Mouse (Mus musculus) ES-E14 (cell line): Measurements from ENCODE around the gene Josd2. TPM values are rescaled to one million over a fixed set of nuclear protein-coding genes. Genes with fewer than 3 reads are reported as not detected.

Experiments used
- DNase-seq: peaks from one replicate; pipeline ENCODE4 v3.0.0-alpha.2; 2013; ENCODE audit warnings: low read depth, low spot score
- H3K27ac ChIP-seq: 2 replicates; pipeline ENCODE4 v1.5.1; 2012; ENCODE audit warnings: low read depth, mild to moderate bottlenecking, low read length, moderate library complexity, mixed read lengths; ENCODE audit not compliant: poor library complexity, insufficient read depth, severe bottlenecking
- H3K36me3 ChIP-seq: 2 replicates; pipeline ENCODE4 v1.6.1; 2012; ENCODE audit warnings: mild to moderate bottlenecking, low read length, moderate library complexity, mixed read lengths; ENCODE audit not compliant: control insufficient read depth, poor library complexity, insufficient read depth, severe bottlenecking
- H3K4me1 ChIP-seq, 2 experiments: fragments of 150-350 bp in 1 of 2; sonication (generic) in 1 of 2; 2 replicates each; pipeline ENCODE4 v1.6.1; 2012; ENCODE audit warnings: low read length in 2 of 2, mild to moderate bottlenecking in 1 of 2, mixed read lengths in 1 of 2; ENCODE audit not compliant: control insufficient read depth in 2 of 2, insufficient read depth in 2 of 2, poor library complexity in 1 of 2
- H3K4me3 ChIP-seq, 2 experiments: fragments of 150-350 bp in 1 of 2; sonication (generic) in 1 of 2; 2 replicates each; pipeline ENCODE4 v1.5.1; 2012; ENCODE audit warnings: low read length in 2 of 2, low read depth in 1 of 2, mild to moderate bottlenecking in 1 of 2, mixed read lengths in 1 of 2; ENCODE audit not compliant: insufficient read depth in 1 of 2, poor library complexity in 1 of 2, severe bottlenecking in 1 of 2
- H3K9ac ChIP-seq: 2 replicates; pipeline ENCODE4 v1.6.1; 2012; ENCODE audit warnings: low read depth, mild to moderate bottlenecking, low read length, mixed read lengths; ENCODE audit not compliant: poor library complexity, insufficient read depth, severe bottlenecking
- H3K9me3 ChIP-seq: fragments of 150-350 bp; sonication (generic); 2 replicates; pipeline ENCODE4 v1.6.1; 2012; ENCODE audit warnings: low read depth, mild to moderate bottlenecking, low read length; ENCODE audit not compliant: control insufficient read depth, insufficient read depth
- CHD2 ChIP-seq: IDR thresholded peaks from 2 replicates; pipeline ENCODE4 v1.6.1; 2014; ENCODE audit warnings: mild to moderate bottlenecking, low read depth, low read length, inconsistent platforms
- HCFC1 ChIP-seq: IDR thresholded peaks from 2 replicates; pipeline ENCODE4 v1.6.1; 2012; ENCODE audit warnings: low read length, inconsistent platforms, borderline replicate concordance; ENCODE audit not compliant: insufficient read depth
- MAFK ChIP-seq: IDR thresholded peaks from 2 replicates; pipeline ENCODE4 v1.6.1; 2014; ENCODE audit warnings: mild to moderate bottlenecking, low read depth, low read length, inconsistent platforms; ENCODE audit not compliant: insufficient read depth
- ZC3H11A ChIP-seq: IDR thresholded peaks from 2 replicates; pipeline ENCODE4 v1.6.1; 2012; ENCODE audit warnings: low read depth, mild to moderate bottlenecking, inconsistent platforms, low read length, borderline replicate concordance
- ZNF384 ChIP-seq: IDR thresholded peaks from 2 replicates; pipeline ENCODE4 v1.6.1; 2012; ENCODE audit warnings: low read depth, low read length, inconsistent platforms
- in situ Hi-C, 2 experiments: fragments of 600-800 bp; cut with MboI; formaldehyde crosslinking; loops; one replicate each; pipeline ENCODE4 v1.15.1; 2025; ENCODE audit warnings: low sequenced_read_pairs in 2 of 2, inconsistent platforms in 1 of 2; ENCODE audit not compliant: unreplicated experiment in 2 of 2
- total RNA-seq: library from RNA; depleted of rRNA; stranded (reverse); fragments of 300-350 nt; gene quantifications from 2 replicates; pipeline ENCODE4 v1.2.3, GENCODE M21; 2012

Gene Josd2
- total RNA-seq, 1 experiment: 18.9 TPM

DNA sequence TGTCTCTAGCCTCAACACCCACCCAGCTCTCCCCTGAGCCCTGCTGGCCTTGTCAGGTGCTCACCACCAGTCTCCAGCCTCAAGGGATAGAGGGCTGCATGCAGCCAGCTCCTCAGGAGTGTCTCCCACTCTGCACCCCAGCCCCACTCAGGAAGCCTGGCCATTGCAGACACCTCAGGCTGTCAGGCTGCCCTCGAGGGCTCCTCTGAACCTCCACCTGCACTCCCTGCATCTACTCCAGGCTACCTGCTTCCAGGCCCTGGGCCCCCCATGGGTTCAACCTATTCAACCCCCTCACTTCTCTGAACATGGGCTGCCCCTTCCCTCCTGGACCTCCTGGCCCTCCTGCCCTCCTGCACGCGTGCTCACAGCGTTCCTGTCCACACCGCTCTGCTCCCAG, 23.6 kb downstream of the Josd2 start:
- Histone ChIP-seq H3K4me1 (peaks cover 0 to 13% of the 10 kb centered on the region in 2 experiments; a peak in 2 of 4 replicates), H3K27ac (no peak overlapping the region), H3K36me3 (peaks cover 42% of the 10 kb centered on the region; the same call in 1 of the 2 replicates), H3K9ac (no peak overlapping the region), H3K4me3 (no peak overlapping the region), H3K9me3 (no peaks in the 10 kb centered on the region)
- no peak for DNase-seq
- TF ChIP-seq ZC3H11A: no peak
- no peak for TF ChIP-seq MAFK
- TF ChIP-seq CHD2: no peak
- no peak for TF ChIP-seq ZNF384
- no peak for TF ChIP-seq HCFC1
- in situ Hi-C loops: no loop called here

DNA sequence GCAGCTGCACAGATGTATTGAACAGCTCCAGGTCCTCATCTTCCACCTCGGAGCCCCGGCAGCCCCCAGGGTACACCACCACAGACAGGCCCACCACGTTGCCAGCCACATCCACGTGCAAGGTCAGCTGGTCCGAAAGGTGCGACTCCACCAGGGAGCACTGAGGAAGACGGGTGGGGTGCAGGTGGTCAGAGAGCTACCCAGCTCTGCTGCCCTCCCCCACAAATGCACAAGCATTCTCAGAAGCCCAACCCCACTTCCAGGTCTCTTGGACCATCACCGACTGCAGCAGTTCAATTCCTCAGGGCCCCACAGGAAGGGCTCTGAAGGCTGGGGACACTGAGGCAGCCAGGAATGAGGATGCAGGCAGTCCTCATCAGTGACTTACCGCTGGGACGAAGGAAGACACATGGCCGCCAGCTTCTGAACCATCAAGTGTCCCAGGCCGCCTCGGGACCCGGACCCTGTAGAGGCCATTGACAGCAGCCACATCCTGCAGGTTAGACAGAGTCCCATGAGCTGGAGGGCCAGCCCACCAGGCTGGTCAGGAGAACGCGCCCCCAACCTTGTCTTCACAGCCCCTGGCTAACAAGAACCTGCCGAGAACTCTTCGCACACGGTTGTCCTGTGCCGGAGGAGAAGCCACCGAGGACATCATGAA, 24.5 kb downstream of the Josd2 start:
- no peak overlapping the region for H3K9ac ChIP-seq
- H3K4me3 ChIP-seq: no peak overlapping the region
- peaks cover under 1 to 4% of the 10 kb centered on the region in 2 experiments; a peak in 3 of 4 replicates for H3K4me1 ChIP-seq
- H3K9me3 ChIP-seq: no peaks in the 10 kb centered on the region
- peaks cover 42% of the 10 kb centered on the region; the same call in 1 of the 2 replicates for H3K36me3 ChIP-seq
- TF ChIP-seq ZC3H11A (no peak), ZNF384 (no peak), HCFC1 (no peak), CHD2 (no peak), MAFK (no peak)
- in situ Hi-C loops: no loop called here
- H3K27ac ChIP-seq: no peak overlapping the region
- no peak for DNase-seq

DNA sequence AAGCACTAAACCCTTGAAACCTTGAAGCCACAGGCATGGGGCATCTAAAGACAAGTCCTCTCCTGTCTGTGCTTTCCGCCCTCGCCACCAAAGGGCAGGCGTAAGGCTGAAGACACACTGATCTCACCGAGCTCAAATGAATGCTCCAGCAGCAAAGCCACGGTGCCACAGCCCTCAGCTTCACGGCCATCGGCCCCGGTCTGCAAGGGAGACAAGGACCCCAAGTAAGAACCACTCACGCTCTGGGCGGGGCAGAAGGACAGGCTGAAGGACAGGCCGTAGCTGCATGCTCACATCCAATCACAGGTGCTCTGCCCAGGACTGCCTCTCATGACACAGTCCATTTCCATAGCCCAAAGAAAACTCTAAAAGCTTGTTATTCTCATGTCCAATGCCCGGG, 26.9 kb downstream of the Josd2 start:
- H3K27ac ChIP-seq: no peak overlapping the region
- H3K9ac ChIP-seq: no peak overlapping the region
- H3K36me3 ChIP-seq: peaks cover 31% of the 10 kb centered on the region; the same call in 1 of the 2 replicates
- 0 out of 4 replicates have a peak overlapping the region, but pooled peaks of 1 of the 2 experiments have one; percentile 5 for H3K4me3 ChIP-seq
- H3K9me3 ChIP-seq: no peaks in the 10 kb centered on the region
- in situ Hi-C loops: no loop called here
- peaks cover 2 to 13% of the 10 kb centered on the region in 2 experiments; a peak in 3 of 4 replicates for H3K4me1 ChIP-seq
- TF ChIP-seq HCFC1 (no peak), CHD2 (no peak), ZC3H11A (no peak), ZNF384 (no peak), MAFK (no peak)
- no peak for DNase-seq

DNA sequence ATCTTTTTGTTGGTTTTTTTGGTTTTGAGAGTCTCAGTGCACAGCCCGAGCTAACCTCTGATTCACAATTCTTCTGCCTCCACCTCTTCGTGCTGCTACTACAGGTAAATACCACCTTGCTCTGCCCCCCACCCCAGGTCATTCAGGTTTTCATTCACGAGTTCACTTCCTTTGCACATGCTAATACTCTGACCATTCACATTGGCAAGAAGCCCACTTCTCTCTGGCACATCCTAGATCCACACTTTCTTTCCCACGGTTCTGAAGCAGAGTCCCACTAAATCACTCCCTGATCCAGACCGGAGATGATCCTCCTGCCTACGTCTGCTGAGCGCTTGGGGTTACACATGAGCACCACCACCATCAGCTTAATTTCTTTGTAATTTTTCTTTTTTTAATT, 27.3 kb downstream of the Josd2 start:
- H3K9me3 ChIP-seq: no peaks in the 10 kb centered on the region
- peak overlapping the region; percentile 23; the same call in 1 of the 2 replicates for H3K27ac ChIP-seq
- in situ Hi-C loops: no loop called here
- H3K9ac ChIP-seq: peak overlapping the region; percentile 93; the same call in 1 of the 2 replicates
- TF ChIP-seq ZNF384 (no peak), ZC3H11A (no peak), MAFK (no peak), HCFC1 (no peak), CHD2 (no peak)
- H3K4me1 ChIP-seq: peaks cover 2 to 17% of the 10 kb centered on the region in 2 experiments; a peak in 3 of 4 replicates
- peak overlapping the region; percentile 79 to 83; a peak in 3 of 4 replicates for H3K4me3 ChIP-seq
- H3K36me3 ChIP-seq: peaks cover 29% of the 10 kb centered on the region; the same call in 1 of the 2 replicates
- no peak for DNase-seq
